Mouse (Mus musculus) midbrain, embryonic 12.5 days (tissue): ENCODE results near the gene Cngb1. TPM values are rescaled to one million over a fixed set of nuclear protein-coding genes. Genes with fewer than 3 reads are reported as not detected.
A peak's percentile ranks its signal among the peaks of the same experiment; 100 is the strongest.

Source experiments
- ATAC-seq: fragments of 200-750 bp; cut with Nextera tagmentation; 2 replicates; pipeline ENCODE4 v1.8.0; 2017; ENCODE audit warnings: low read depth, moderate TSS enrichment, moderate library complexity; ENCODE audit not compliant: low FRiP score
- H3K27ac ChIP-seq: fragments of 300-500 bp; sonication (generic); replicated peaks from 2 replicates; pipeline ENCODE4 v1.5.1; 2016; ENCODE audit warnings: mild to moderate bottlenecking
- H3K27me3 ChIP-seq: fragments of 300-500 bp; sonication (generic); 2 replicates; pipeline ENCODE4 v1.6.1; 2016; ENCODE audit warnings: mild to moderate bottlenecking
- H3K36me3 ChIP-seq: fragments of 300-500 bp; sonication (generic); 2 replicates; pipeline ENCODE4 v1.6.1; 2016
- H3K4me1 ChIP-seq: fragments of 300-500 bp; sonication (generic); 2 replicates; pipeline ENCODE4 v1.6.1; 2016
- H3K4me2 ChIP-seq: fragments of 300-500 bp; sonication (generic); replicated peaks from 2 replicates; pipeline ENCODE4 v1.6.1; 2016; ENCODE audit warnings: mild to moderate bottlenecking, moderate library complexity
- H3K4me3 ChIP-seq: fragments of 300-500 bp; sonication (generic); 2 replicates; pipeline ENCODE4 v1.5.1; 2016; ENCODE audit warnings: mild to moderate bottlenecking
- H3K9ac ChIP-seq: fragments of 300-500 bp; sonication (generic); replicated peaks from 2 replicates; pipeline ENCODE4 v1.6.1; 2016; ENCODE audit warnings: mild to moderate bottlenecking, moderate library complexity
- H3K9me3 ChIP-seq: fragments of 300-500 bp; sonication (generic); 2 replicates; pipeline ENCODE4 v1.6.1; 2016; ENCODE audit warnings: mild to moderate bottlenecking
- WGBS: fragments of 180-500 bp; shearing (Covaris S2); methylation state at CpG from one replicate; pipeline ENCODE4 v1.1.7; 2016; 5-methylcytosine and 5-hydroxymethylcytosine counted together
- polyA plus RNA-seq: library from polyadenylated mRNA; unstranded; fragments of >200 nt; fragmentation: Nextera tagmentation; extraction: Ambion mirVana; gene quantifications from 2 replicates; pipeline ENCODE4 v1.2.1, GENCODE M21; 2016

Cngb1 gene
- polyA plus RNA-seq, 1 experiment from 2014 or later, result 0.13 TPM

- Histone ChIP-seq H3K4me2 (no peak overlapping the region), H3K4me1 (no peaks in the 10 kb centered on the region), H3K27ac (no peak overlapping the region), H3K4me3 (no peak overlapping the region), H3K36me3 (no peaks in the 10 kb centered on the region), H3K9me3 (no peaks in the 10 kb centered on the region), H3K9ac (no peak overlapping the region), H3K27me3 (no peaks in the 10 kb centered on the region)
- 35% methylated on average over 4 of the region's 4 CpGs for WGBS
- ATAC-seq, result no peak
Observed at GRCm38 (mm10) chr8:95271841-95272240, 34.5 kb downstream of the Cngb1 start.

GRCm38 (mm10) chr8:95270501-95270900, 35.9 kb downstream of the Cngb1 start:
- Histone ChIP-seq H3K27ac (no peak overlapping the region), H3K4me1 (no peaks in the 10 kb centered on the region), H3K4me3 (no peak overlapping the region), H3K9me3 (no peaks in the 10 kb centered on the region), H3K36me3 (no peaks in the 10 kb centered on the region), H3K4me2 (no peak overlapping the region), H3K27me3 (no peaks in the 10 kb centered on the region), H3K9ac (no peak overlapping the region)
- 0 out of 2 replicates have a peak, but pooled peaks have one; percentile 34 for ATAC-seq
- 62% methylated on average over 12 of the region's 12 CpGs for WGBS

- Histone ChIP-seq H3K36me3 (no peaks in the 10 kb centered on the region), H3K27ac (no peak overlapping the region), H3K4me3 (no peak overlapping the region), H3K4me1 (no peaks in the 10 kb centered on the region), H3K4me2 (no peak overlapping the region), H3K9me3 (no peaks in the 10 kb centered on the region), H3K27me3 (no peaks in the 10 kb centered on the region), H3K9ac (no peak overlapping the region)
- no peak for ATAC-seq
- 86% methylated on average over 2 of the region's 2 CpGs for WGBS
Observed at GRCm38 (mm10) chr8:95262181-95262580, 44.2 kb downstream of the Cngb1 start.

- H3K9me3 ChIP-seq, result no peaks in the 10 kb centered on the region
- 82% methylated on average over 10 of the region's 10 CpGs for WGBS
- H3K4me2 ChIP-seq, result no peak overlapping the region
- no peak overlapping the region for H3K4me3 ChIP-seq
- no peak overlapping the region for H3K27ac ChIP-seq
- no peaks in the 10 kb centered on the region for H3K36me3 ChIP-seq
- ATAC-seq, result no peak
- H3K9ac ChIP-seq, result no peak overlapping the region
- no peaks in the 10 kb centered on the region for H3K27me3 ChIP-seq
- no peaks in the 10 kb centered on the region for H3K4me1 ChIP-seq
Observed at GRCm38 (mm10) chr8:95255611-95256010, 50.8 kb downstream of the Cngb1 start.

GRCm38 (mm10) chr8:95254564-95255434, 51.6 kb downstream of the Cngb1 start:
- Histone ChIP-seq H3K4me2 (peak overlapping the region; percentile 53), H3K36me3 (no peaks in the 10 kb centered on the region), H3K4me3 (peak overlapping the region; percentile 31), H3K9ac (peak overlapping the region; percentile 12; the same call in 1 of the 2 replicates), H3K27me3 (no peaks in the 10 kb centered on the region), H3K27ac (peak overlapping the region; percentile 46; the same call in 1 of the 2 replicates), H3K9me3 (no peaks in the 10 kb centered on the region), H3K4me1 (no peaks in the 10 kb centered on the region)
- ATAC-seq, result peak; percentile 96
- 21% methylated on average over 16 of the region's 16 CpGs for WGBS

GRCm38 (mm10) chr8:95252056-95252455, 54.3 kb downstream of the Cngb1 start:
- Histone ChIP-seq H3K9me3 (no peaks in the 10 kb centered on the region), H3K4me1 (no peaks in the 10 kb centered on the region), H3K27me3 (no peaks in the 10 kb centered on the region), H3K9ac (no peak overlapping the region), H3K4me2 (no peak overlapping the region), H3K36me3 (no peaks in the 10 kb centered on the region), H3K27ac (no peak overlapping the region), H3K4me3 (no peak overlapping the region)
- no peak for ATAC-seq
- 74% methylated on average over 9 of the region's 9 CpGs for WGBS

GRCm38 (mm10) chr8:95249847-95250246, 56.5 kb downstream of the Cngb1 start:
- Histone ChIP-seq H3K4me1 (peaks cover 10% of the 10 kb centered on the region), H3K4me2 (no peak overlapping the region)

GRCm38 (mm10) chr8:95247277-95247676, 59.1 kb downstream of the Cngb1 start:
- H3K4me3 ChIP-seq, result no peak overlapping the region
- peaks cover 29% of the 10 kb centered on the region for H3K4me1 ChIP-seq
- no peaks in the 10 kb centered on the region for H3K27me3 ChIP-seq
- 84% methylated on average over 5 of the region's 5 CpGs for WGBS
- H3K27ac ChIP-seq, result no peak overlapping the region
- H3K36me3 ChIP-seq, result no peaks in the 10 kb centered on the region
- H3K9ac ChIP-seq, result no peak overlapping the region
- H3K9me3 ChIP-seq, result no peaks in the 10 kb centered on the region
- no peak overlapping the region for H3K4me2 ChIP-seq
- no peak for ATAC-seq

More at GRCm38 (mm10) chr8:95249847-95250246, 56.5 kb downstream of the Cngb1 start:
- H3K36me3 ChIP-seq, result no peaks in the 10 kb centered on the region
- H3K9ac ChIP-seq, result no peak overlapping the region
- no peak for ATAC-seq
- no peak overlapping the region for H3K27ac ChIP-seq
- H3K27me3 ChIP-seq, result no peaks in the 10 kb centered on the region
- H3K9me3 ChIP-seq, result no peaks in the 10 kb centered on the region
- WGBS, result 57% methylated on average over 4 of the region's 4 CpGs
- no peak overlapping the region for H3K4me3 ChIP-seq

GRCm38 (mm10) chr8:95245180-95245579, 61.2 kb downstream of the Cngb1 start:
- Histone ChIP-seq H3K4me2 (no peak overlapping the region), H3K9ac (no peak overlapping the region), H3K27ac (no peak overlapping the region), H3K27me3 (no peaks in the 10 kb centered on the region), H3K9me3 (no peaks in the 10 kb centered on the region), H3K4me1 (peaks cover 32% of the 10 kb centered on the region), H3K36me3 (no peaks in the 10 kb centered on the region), H3K4me3 (no peak overlapping the region)
- ATAC-seq, result no peak
- 75% methylated on average over 5 of the region's 5 CpGs for WGBS

- ATAC-seq, result peak; percentile 52; the same call in 1 of the 2 replicates
- Histone ChIP-seq H3K4me1 (peaks cover 32% of the 10 kb centered on the region), H3K27ac (peak overlapping the region; percentile 91), H3K4me2 (no peak overlapping the region), H3K9ac (no peak overlapping the region), H3K36me3 (no peaks in the 10 kb centered on the region), H3K9me3 (no peaks in the 10 kb centered on the region), H3K4me3 (no peak overlapping the region), H3K27me3 (no peaks in the 10 kb centered on the region)
- WGBS, result 63% methylated on average over 4 of the region's 4 CpGs
Observed at GRCm38 (mm10) chr8:95243853-95244252, 62.5 kb downstream of the Cngb1 start.

GRCm38 (mm10) chr8:95242826-95243571, 63.4 kb downstream of the Cngb1 start:
- no peak overlapping the region for H3K4me3 ChIP-seq
- 0 out of 2 replicates have a peak overlapping the region, but pooled peaks have one; percentile 20 for H3K9ac ChIP-seq
- ATAC-seq, result peak; percentile 79
- H3K9me3 ChIP-seq, result no peaks in the 10 kb centered on the region
- peaks cover 32% of the 10 kb centered on the region for H3K4me1 ChIP-seq
- H3K36me3 ChIP-seq, result no peaks in the 10 kb centered on the region
- WGBS, result 34% methylated on average over 12 of the region's 12 CpGs
- H3K27ac ChIP-seq, result peak overlapping the region; percentile 91
- H3K27me3 ChIP-seq, result no peaks in the 10 kb centered on the region
- H3K4me2 ChIP-seq, result peak overlapping the region; percentile 23
